Mouse (Mus musculus) thymus, postnatal 0 days (tissue): ENCODE measurements around the gene Olfr1402. TPM values are rescaled to one million over a fixed set of nuclear protein-coding genes. Genes with fewer than 3 reads are reported as not detected.

ENCODE experiments used
- DNase-seq: peaks from one replicate; pipeline ENCODE4 v3.0.0-alpha.2; 2015; ENCODE audit warnings: low spot score
- polyA plus RNA-seq: library from polyadenylated mRNA; unstranded; fragments of >200 nt; fragmentation: Nextera tagmentation; extraction: Ambion mirVana; gene quantifications from 2 replicates; pipeline ENCODE4 v1.2.1, GENCODE M21; 2015

Olfr1402 gene
- not detected in 2 replicates for polyA plus RNA-seq

GRCm38 (mm10) chr3:97421920-97422319, at the start of gene Olfr1402:
Gene Olfr1402 (minus strand): TSS chr3:97422020.
- no peak for DNase-seq

- DNase-seq = no peak
These were observed 33.5 kb upstream of the Olfr1402 start for GRCm38 (mm10) chr3:97455286-97455685.

- no peak for DNase-seq
These were observed 16.8 kb upstream of the Olfr1402 start for GRCm38 (mm10) chr3:97438619-97439018.

- DNase-seq = peak; percentile 33
These were observed 27.5 kb downstream of the Olfr1402 start for GRCm38 (mm10) chr3:97394289-97394688.

GRCm38 (mm10) chr3:97393079-97393478, 28.7 kb downstream of the Olfr1402 start:
- peak; percentile 25 for DNase-seq

- no peak for DNase-seq
These were observed 51.4 kb downstream of the Olfr1402 start for GRCm38 (mm10) chr3:97370382-97370781.

- DNase-seq = no peak
These were observed 58.3 kb downstream of the Olfr1402 start for GRCm38 (mm10) chr3:97363418-97364098.

GRCm38 (mm10) chr3:97358448-97358847, 63.4 kb downstream of the Olfr1402 start:
- no peak for DNase-seq

Other genes with a start within 250 kb of the Olfr1402 start
- gene Bcl9, start 124.1 kb downstream of the Olfr1402 start, polyA plus RNA-seq = 19.6 and 23.7 TPM in 2 replicates
- 30.1 and 33.9 TPM in 2 replicates for gene Chd1l, start 188.2 kb upstream of the Olfr1402 start, polyA plus RNA-seq
- 4.1 and 4.3 TPM in 2 replicates for gene Fmo5, start 206.8 kb upstream of the Olfr1402 start, polyA plus RNA-seq
- gene Prkab2, start 236.2 kb upstream of the Olfr1402 start, polyA plus RNA-seq = 3.4 and 3.6 TPM in 2 replicates